Mouse (Mus musculus): Measurements from ENCODE around the gene Slc29a3.

DNA sequence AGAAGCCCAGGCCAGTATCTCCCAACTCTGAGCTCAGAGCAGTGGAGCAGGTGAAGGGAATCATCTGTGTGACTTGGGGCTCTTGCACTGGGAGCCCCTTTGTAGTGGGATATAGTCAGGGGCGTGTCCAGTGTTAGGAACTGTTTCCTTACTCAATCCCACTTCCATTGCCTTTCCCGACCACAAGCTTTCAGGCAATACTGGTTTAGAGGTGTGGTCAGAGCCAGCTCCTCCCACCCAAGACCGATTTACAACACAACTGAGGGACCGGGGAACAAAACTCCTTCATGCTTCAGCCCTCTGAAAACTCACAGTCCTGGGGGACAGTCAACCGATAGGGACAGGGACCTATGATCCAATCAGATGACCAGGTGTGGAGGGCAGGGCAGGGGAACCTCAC, 32.1 kb downstream of the Slc29a3 start:
- TF ChIP-seq CTCF (IDR thresholded peaks at IDR 0.05; ENCODE audit: extremely low read depth, insufficient read depth, low read length) (no peak), POLR2A (IDR thresholded peaks at IDR 0.05; ENCODE audit: extremely low read depth, insufficient read depth, low read length) (no peak)

All from cortical plate, adult 2 months (tissue).